In the genomic region with DNA sequence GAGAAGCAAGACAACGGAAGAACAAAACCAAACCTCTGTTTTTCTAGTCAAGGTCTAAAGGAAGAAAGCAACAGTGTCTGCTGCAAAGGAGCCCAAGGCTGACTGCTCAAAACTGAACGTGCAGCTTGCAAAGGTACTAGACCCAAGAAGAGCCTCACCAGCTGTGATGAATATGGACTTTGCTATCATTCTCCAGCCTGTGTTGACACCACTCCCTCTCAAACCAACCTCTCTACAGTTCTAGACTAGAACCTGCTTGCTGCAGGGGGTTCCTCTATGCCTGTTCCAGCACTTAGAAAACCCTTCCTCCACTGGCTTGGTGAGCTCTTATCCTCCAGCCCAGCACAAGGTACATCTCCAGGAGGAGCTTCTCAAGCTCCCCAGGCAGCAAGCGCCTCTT, we compare ENCODE assay signal across 23 mouse cellular contexts.
"Had no signal": no experiment of that assay in that cellular context is flagged by ENCODE, and none has a peak within 500 bp of the region (broad histone marks: within the 10 kb centered on the region; RNA-seq: fewer than 3 reads in every experiment).

No protein-coding gene starts in this region.

- DNase-seq: gastrocnemius, postnatal 14 days; gastrocnemius, postnatal 36 days; heart, adult 18-20 months; heart, postnatal 14 days; heart, postnatal 36 days; kidney, adult 18-20 months; kidney, adult 8-10 months; kidney, postnatal 10 days; kidney, postnatal 25 days; kidney, postnatal 4 days; layer of hippocampus, adult 9-11 months; liver; liver, embryonic 13.5 days; liver, postnatal 0 days had no signal

- H3K4me2 ChIP-seq: heart, embryonic 12.5 days; hindbrain, embryonic 13.5 days; hindbrain, embryonic 15.5 days; limb, embryonic 12.5 days; liver, embryonic 11.5 days; liver, embryonic 13.5 days; liver, embryonic 15.5 days had no signal

- H3K9ac ChIP-seq: heart, embryonic 12.5 days; hindbrain, embryonic 13.5 days; hindbrain, embryonic 15.5 days; limb, embryonic 12.5 days; liver, embryonic 13.5 days; liver, embryonic 15.5 days; liver, postnatal 0 days had no signal

- ATAC-seq: hindbrain, postnatal 0 days; liver, postnatal 0 days had no signal

- H3K9me3 ChIP-seq: heart, embryonic 10.5 days; heart, embryonic 12.5 days; hindbrain, embryonic 13.5 days; hindbrain, embryonic 15.5 days; limb, embryonic 10.5 days; limb, embryonic 12.5 days; liver, embryonic 13.5 days; liver, embryonic 15.5 days had no signal

- H3K27ac ChIP-seq: heart, embryonic 10.5 days; hindbrain, embryonic 13.5 days; hindbrain, embryonic 15.5 days; hindbrain, postnatal 0 days; limb, embryonic 10.5 days; limb, embryonic 12.5 days; liver, embryonic 13.5 days; liver, embryonic 15.5 days had no signal

- H3K4me3 ChIP-seq: heart, embryonic 10.5 days; heart, embryonic 12.5 days; hindbrain, embryonic 13.5 days; hindbrain, embryonic 15.5 days; limb, embryonic 10.5 days; limb, embryonic 12.5 days; liver, embryonic 13.5 days; liver, embryonic 15.5 days had no signal

- H3K4me1 ChIP-seq: heart, embryonic 10.5 days; hindbrain, embryonic 13.5 days; hindbrain, embryonic 15.5 days; limb, embryonic 10.5 days; liver, embryonic 13.5 days; liver, embryonic 15.5 days had no signal

- H3K36me3 ChIP-seq: heart, embryonic 10.5 days; heart, embryonic 12.5 days; hindbrain, embryonic 13.5 days; hindbrain, embryonic 15.5 days; limb, embryonic 10.5 days; limb, embryonic 12.5 days; liver, embryonic 13.5 days; liver, embryonic 15.5 days had no signal

- H3K27me3 ChIP-seq: heart, embryonic 12.5 days; hindbrain, embryonic 13.5 days; hindbrain, embryonic 15.5 days; limb, embryonic 12.5 days; liver, embryonic 13.5 days; liver, embryonic 15.5 days had no signal
